In genomic region chr14:122464351-122464762, GRCm38 (mm10) we compare ENCODE assay signal across 7 mouse cellular contexts. TPM values are rescaled to one million over a fixed set of nuclear protein-coding genes. Genes with fewer than 3 reads are reported as not detected.
A peak's percentile ranks its signal among the peaks of the same experiment; 100 is the strongest.
DNase-seq lines count a peak whose midpoint lies in the region; ATAC-seq lines count a peak whose summit lies in the region.

No protein-coding gene starts in this region.

- ATAC-seq in neural tube, embryonic 11.5 days (ENCODE audit: insufficient read depth, low FRiP score, low TSS enrichment), result peak; percentile 11; the same call in 1 of the 2 replicates
- 0 out of 2 replicates have a peak, but pooled peaks have one; percentile 6 for ATAC-seq in limb, embryonic 11.5 days (ENCODE audit: insufficient number of reproducible peaks, low FRiP score, low TSS enrichment, low read depth)
- peak; percentile 32 for ATAC-seq in stomach, embryonic 15.5 days (ENCODE audit: insufficient read depth, low FRiP score, low read depth)

- peak overlapping the region; percentile 79 for H3K4me2 ChIP-seq in neural tube, embryonic 11.5 days (ENCODE audit: low read depth)
- peak overlapping the region; percentile 83 for H3K4me2 ChIP-seq in limb, embryonic 11.5 days (ENCODE audit: low read depth, severe bottlenecking)
- peak overlapping the region; percentile 95 for H3K4me2 ChIP-seq in stomach, embryonic 15.5 days

- peak overlapping the region; percentile 86 for H3K27ac ChIP-seq in neural tube, embryonic 11.5 days (ENCODE audit: low read depth, low read length)
- H3K27ac ChIP-seq in forebrain, embryonic 10.5 days, result peak overlapping the region; percentile 99
- peak overlapping the region; percentile 96 for H3K27ac ChIP-seq in limb, embryonic 11.5 days (replicated peaks; ENCODE audit: low read depth, low read length)
- no peak overlapping the region for H3K27ac ChIP-seq in stomach, embryonic 15.5 days

- peak overlapping the region; percentile 53 for H3K4me3 ChIP-seq in neural tube, embryonic 11.5 days (ENCODE audit: low read depth, low read length)
- H3K4me3 ChIP-seq in forebrain, embryonic 10.5 days, result peak overlapping the region; percentile 89
- H3K4me3 ChIP-seq in limb, embryonic 11.5 days (ENCODE audit: low read depth, low read length), result peak overlapping the region; percentile 63
- H3K4me3 ChIP-seq in stomach, embryonic 15.5 days (replicated peaks), result peak overlapping the region; percentile 48

- WGBS in neural tube, embryonic 11.5 days, result under 1% methylated on average over 21 of the region's 62 CpGs
- under 1% methylated on average over 58 of the region's 62 CpGs for WGBS in forebrain, embryonic 10.5 days
- under 1% methylated on average over 53 of the region's 62 CpGs for WGBS in limb, embryonic 11.5 days
- WGBS in stomach, embryonic 15.5 days, result under 1% methylated on average over 60 of the region's 62 CpGs

- peak overlapping the region; percentile 67 for H3K9ac ChIP-seq in neural tube, embryonic 11.5 days (ENCODE audit: low read length)
- H3K9ac ChIP-seq in limb, embryonic 11.5 days (ENCODE audit: low read length), result peak overlapping the region; percentile 93
- no peak overlapping the region for H3K9ac ChIP-seq in stomach, embryonic 15.5 days

- peaks cover 19% of the 10 kb centered on the region for H3K4me1 ChIP-seq in neural tube, embryonic 11.5 days (ENCODE audit: control insufficient read depth, insufficient read depth, low read length)
- peaks cover 96% of the 10 kb centered on the region for H3K4me1 ChIP-seq in forebrain, embryonic 10.5 days
- peaks cover 31% of the 10 kb centered on the region for H3K4me1 ChIP-seq in limb, embryonic 11.5 days (ENCODE audit: control insufficient read depth, insufficient read depth, low read length)
- peaks cover 23% of the 10 kb centered on the region for H3K4me1 ChIP-seq in stomach, embryonic 15.5 days

- H3K27me3 ChIP-seq in neural tube, embryonic 11.5 days (ENCODE audit: control insufficient read depth, insufficient read depth, low read length), result peaks cover 62% of the 10 kb centered on the region
- H3K27me3 ChIP-seq in forebrain, embryonic 10.5 days (ENCODE audit: poor library complexity, severe bottlenecking), result peaks cover 93% of the 10 kb centered on the region
- peaks cover 16% of the 10 kb centered on the region for H3K27me3 ChIP-seq in limb, embryonic 11.5 days (ENCODE audit: control insufficient read depth, insufficient read depth, low read length)
- peaks cover 90% of the 10 kb centered on the region for H3K27me3 ChIP-seq in stomach, embryonic 15.5 days (replicated peaks)

- H3K36me3 ChIP-seq in neural tube, embryonic 11.5 days (ENCODE audit: control insufficient read depth, insufficient read depth, low read length), result no peaks in the 10 kb centered on the region
- peaks cover 19% of the 10 kb centered on the region for H3K36me3 ChIP-seq in forebrain, embryonic 10.5 days (replicated peaks)
- H3K36me3 ChIP-seq in limb, embryonic 11.5 days (ENCODE audit: control insufficient read depth, insufficient read depth, low read length), result no peaks in the 10 kb centered on the region
- H3K36me3 ChIP-seq in stomach, embryonic 15.5 days, result no peaks in the 10 kb centered on the region

- H3K9me3 ChIP-seq in neural tube, embryonic 11.5 days (ENCODE audit: control insufficient read depth, low read length), result no peaks in the 10 kb centered on the region
- no peaks in the 10 kb centered on the region for H3K9me3 ChIP-seq in forebrain, embryonic 10.5 days
- H3K9me3 ChIP-seq in limb, embryonic 11.5 days (ENCODE audit: control insufficient read depth, low read length), result no peaks in the 10 kb centered on the region
- no peaks in the 10 kb centered on the region for H3K9me3 ChIP-seq in stomach, embryonic 15.5 days

- no peak for DNase-seq in neural tube, embryonic 11.5 days (ENCODE audit: low spot score)
- no peak for DNase-seq in neural tube, embryonic 10.5 days (ENCODE audit: extremely low spot score, low spot score)
- DNase-seq in forebrain, embryonic 10.5 days (ENCODE audit: extremely low spot score, low spot score), result no peak
- DNase-seq in limb, embryonic 11.5 days (ENCODE audit: low spot score), result no peak
- no peak for DNase-seq in thymus, postnatal 10 days (ENCODE audit: low spot score in 2 of 2)
- no peak for DNase-seq in frontal cortex, postnatal 25 days (ENCODE audit: low spot score in 2 of 2)

RNA-seq across cellular contexts. Expression of gene Zic5, which starts 1.1 kb away (rescaled TPM):
- polyA plus RNA-seq in neural tube, embryonic 11.5 days (2014; fragmentation: Nextera tagmentation; extraction: Ambion mirVana), result 10.3 and 10.8 TPM in 2 replicates
- 20.7 and 21.5 TPM in 2 replicates for polyA plus RNA-seq in forebrain, embryonic 10.5 days (2016; fragmentation: Nextera tagmentation; extraction: Ambion mirVana)
- 11.3 and 12.5 TPM in 2 replicates for polyA plus RNA-seq in limb, embryonic 11.5 days (2014; fragmentation: Nextera tagmentation; extraction: Ambion mirVana)
- not detected in 2 replicates for polyA plus RNA-seq in stomach, embryonic 15.5 days (2015; fragmentation: Nextera tagmentation; extraction: Ambion mirVana)

RNA-seq across cellular contexts. Expression of gene Zic2, which starts 10.9 kb away (rescaled TPM):
- 6.3 and 7.6 TPM in 2 replicates for polyA plus RNA-seq in neural tube, embryonic 11.5 days (2014; fragmentation: Nextera tagmentation; extraction: Ambion mirVana)
- 7.0 and 7.3 TPM in 2 replicates for polyA plus RNA-seq in forebrain, embryonic 10.5 days (2016; fragmentation: Nextera tagmentation; extraction: Ambion mirVana)
- polyA plus RNA-seq in limb, embryonic 11.5 days (2014; fragmentation: Nextera tagmentation; extraction: Ambion mirVana), result 5.1 and 5.6 TPM in 2 replicates
- not detected in 2 replicates for polyA plus RNA-seq in stomach, embryonic 15.5 days (2015; fragmentation: Nextera tagmentation; extraction: Ambion mirVana)

RNA-seq across cellular contexts. Expression of gene Gm5089, which starts 13.4 kb away (rescaled TPM):
- 0.23 and 0.35 TPM in 2 replicates for polyA plus RNA-seq in neural tube, embryonic 11.5 days (2014; fragmentation: Nextera tagmentation; extraction: Ambion mirVana)
- polyA plus RNA-seq in forebrain, embryonic 10.5 days (2016; fragmentation: Nextera tagmentation; extraction: Ambion mirVana), result 1.0 and 1.9 TPM in 2 replicates
- polyA plus RNA-seq in limb, embryonic 11.5 days (2014; fragmentation: Nextera tagmentation; extraction: Ambion mirVana), result 0.24 and 0.33 TPM in 2 replicates
- polyA plus RNA-seq in stomach, embryonic 15.5 days (2015; fragmentation: Nextera tagmentation; extraction: Ambion mirVana), result 0.06 TPM in 1 of 2 replicates, not detected in the other

RNA-seq across cellular contexts. Expression of gene Gm10837, which starts 26.0 kb away (rescaled TPM):
- 0.51 and 0.54 TPM in 2 replicates for polyA plus RNA-seq in neural tube, embryonic 11.5 days (2014; fragmentation: Nextera tagmentation; extraction: Ambion mirVana)
- polyA plus RNA-seq in forebrain, embryonic 10.5 days (2016; fragmentation: Nextera tagmentation; extraction: Ambion mirVana), result 0.27 TPM in 1 of 2 replicates, not detected in the other
- polyA plus RNA-seq in limb, embryonic 11.5 days (2014; fragmentation: Nextera tagmentation; extraction: Ambion mirVana), result 0.16 and 0.19 TPM in 2 replicates
- polyA plus RNA-seq in stomach, embryonic 15.5 days (2015; fragmentation: Nextera tagmentation; extraction: Ambion mirVana), result not detected in 2 replicates

Comparison
In these comparisons a context has a peak if more than half of its experiments do, and no peak if none do; other contexts are left out.
1. RNA of gene Zic5, which starts 1.1 kb away (polyA plus RNA-seq): 20.7 to 21.5 TPM in forebrain, embryonic 10.5 days, 11.3 to 12.5 TPM in limb, embryonic 11.5 days and 10.3 to 10.8 TPM in neural tube, embryonic 11.5 days; not detected in stomach, embryonic 15.5 days; every median in the first group is over 10 times any median in the second.
2. Peak in every context shown above with its lines, with median percentiles within 50 percentile points of each other: ATAC-seq, H3K4me2 ChIP-seq and H3K4me3 ChIP-seq.